Comparison of ENCODE assay signal across 8 mouse cellular contexts in the genomic region with DNA sequence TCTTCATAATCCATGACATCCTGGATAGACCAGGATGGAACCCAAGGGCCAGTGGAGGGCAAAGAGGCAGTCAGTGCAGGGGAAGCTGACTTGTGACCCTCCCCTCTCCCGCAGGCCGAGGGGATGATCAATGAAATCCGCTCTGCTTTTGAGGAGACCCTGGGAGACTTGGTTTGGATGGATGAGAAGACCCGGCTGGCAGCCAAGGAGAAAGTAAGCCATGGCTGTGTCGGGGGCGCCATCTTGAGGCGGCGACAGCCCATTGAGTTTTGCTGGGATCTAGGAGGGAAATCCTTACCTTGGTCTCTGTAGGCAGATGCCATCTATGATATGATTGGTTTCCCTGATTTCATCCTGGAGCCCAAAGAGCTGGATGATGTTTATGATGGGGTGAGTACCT. TPM values are rescaled to one million over a fixed set of nuclear protein-coding genes. Genes with fewer than 3 reads are reported as not detected.
DNase-seq lines count a peak whose midpoint lies in the region; ATAC-seq and TF ChIP-seq lines count a peak whose summit lies in the region.

No protein-coding gene starts in this region.

- no peak overlapping the region for H3K4me3 ChIP-seq in kidney, embryonic 16.5 days (ENCODE audit: low read length)
- no peak overlapping the region for H3K4me3 ChIP-seq in liver, embryonic 14.5 days (ENCODE audit: insufficient read depth in 1 of 2, low read depth in 2 of 2, low read length in 2 of 2)
- no peak overlapping the region for H3K4me3 ChIP-seq in neural tube, embryonic 12.5 days

- no peaks in the 10 kb centered on the region for H3K36me3 ChIP-seq in kidney, embryonic 16.5 days (ENCODE audit: insufficient read depth, low read length)
- H3K36me3 ChIP-seq in liver, embryonic 14.5 days (replicated peaks; ENCODE audit: control insufficient read depth, insufficient read depth, low read depth): no peaks in the 10 kb centered on the region
- H3K36me3 ChIP-seq in neural tube, embryonic 12.5 days: no peaks in the 10 kb centered on the region

- H3K27me3 ChIP-seq in kidney, embryonic 16.5 days (ENCODE audit: insufficient read depth, low read length): no peaks in the 10 kb centered on the region
- H3K27me3 ChIP-seq in liver, embryonic 14.5 days (ENCODE audit: control insufficient read depth, insufficient read depth, low read length): no peaks in the 10 kb centered on the region
- no peaks in the 10 kb centered on the region for H3K27me3 ChIP-seq in neural tube, embryonic 12.5 days (replicated peaks)

- no peaks in the 10 kb centered on the region for H3K9me3 ChIP-seq in kidney, embryonic 16.5 days (ENCODE audit: low read length)
- H3K9me3 ChIP-seq in liver, embryonic 14.5 days (ENCODE audit: control insufficient read depth, low read length): no peaks in the 10 kb centered on the region
- no peaks in the 10 kb centered on the region for H3K9me3 ChIP-seq in neural tube, embryonic 12.5 days

- no peak overlapping the region for H3K4me2 ChIP-seq in kidney, embryonic 16.5 days (replicated peaks; ENCODE audit: low read depth, low read length)
- no peak overlapping the region for H3K4me2 ChIP-seq in liver, embryonic 14.5 days (ENCODE audit: low read depth)
- H3K4me2 ChIP-seq in neural tube, embryonic 12.5 days (replicated peaks): no peak overlapping the region

- peak; percentile 59 for ATAC-seq in activated CD4-positive, CD25-positive, alpha-beta regulatory T cell, adult 4 months
- peak; percentile 69 for ATAC-seq in common myeloid progenitor, adult 5-6 weeks (replicated peaks; ENCODE audit: low read depth, poor library complexity, severe bottlenecking)
- peak; percentile 54 for ATAC-seq in kidney, embryonic 16.5 days (ENCODE audit: low FRiP score, low TSS enrichment)
- ATAC-seq in liver, embryonic 14.5 days (ENCODE audit: insufficient read depth): no peak
- peak; percentile 48; the same call in 1 of the 2 replicates for ATAC-seq in neural tube, embryonic 12.5 days (ENCODE audit: low FRiP score, low read depth)

- peak; percentile 87 for TF ChIP-seq CTCF in liver, embryonic 14.5 days (IDR thresholded peaks at IDR 0.05; ENCODE audit: low read depth)

- no peak overlapping the region for H3K27ac ChIP-seq in kidney, embryonic 16.5 days (ENCODE audit: low read length)
- H3K27ac ChIP-seq in liver, embryonic 14.5 days: no peak overlapping the region
- H3K27ac ChIP-seq in neural tube, embryonic 12.5 days: no peak overlapping the region

- peak; percentile 64 for DNase-seq in 416B (ENCODE audit: low read depth)
- peak; percentile 40 for DNase-seq in gastrocnemius, postnatal 25 days
- DNase-seq in liver, embryonic 14.5 days (ENCODE audit: low read depth in 3 of 3, low spot score in 3 of 3): no peak
- peak; percentile 56 for DNase-seq in thymus, postnatal 0 days (ENCODE audit: low spot score)

- H3K4me1 ChIP-seq in kidney, embryonic 16.5 days (ENCODE audit: insufficient read depth, low read length): no peaks in the 10 kb centered on the region
- no peaks in the 10 kb centered on the region for H3K4me1 ChIP-seq in liver, embryonic 14.5 days (replicated peaks; ENCODE audit: control insufficient read depth in 2 of 2, insufficient read depth in 2 of 2, low read length in 1 of 2)
- H3K4me1 ChIP-seq in neural tube, embryonic 12.5 days: no peaks in the 10 kb centered on the region

- WGBS in kidney, embryonic 16.5 days: under 1% methylated on average over 8 of the region's 8 CpGs
- WGBS in liver, embryonic 14.5 days (ENCODE audit: insufficient replicate concordance): under 1% methylated on average over 8 of the region's 8 CpGs
- 3% methylated on average over 8 of the region's 8 CpGs for WGBS in neural tube, embryonic 12.5 days

- no peak overlapping the region for H3K9ac ChIP-seq in kidney, embryonic 16.5 days (replicated peaks; ENCODE audit: low read length)
- no peak overlapping the region for H3K9ac ChIP-seq in liver, embryonic 14.5 days (replicated peaks)
- H3K9ac ChIP-seq in neural tube, embryonic 12.5 days: no peak overlapping the region

- no peak for TF ChIP-seq EP300 in liver, embryonic 14.5 days (IDR thresholded peaks at IDR 0.05; ENCODE audit: low read depth)

RNA-seq across cellular contexts. Expression of a gene that starts 9.3 kb away (rescaled TPM):
- polyA plus RNA-seq in activated CD4-positive, CD25-positive, alpha-beta regulatory T cell, adult 4 months (2017; shearing (Covaris generic)): 100 to 1,000 TPM; 152 to 157 TPM
- total RNA-seq in common myeloid progenitor, adult 5-6 weeks (2017): 190 and 205 TPM in 2 replicates
- 100 to 1,000 TPM; 177 to 187 TPM for total RNA-seq in gastrocnemius, postnatal 25 days (2021)
- 377 and 378 TPM in 2 replicates for polyA plus RNA-seq in kidney, embryonic 16.5 days (2015; fragmentation: Nextera tagmentation; extraction: Ambion mirVana)
- 61.5 and 89.2 TPM in 2 replicates for polyA plus RNA-seq in liver, embryonic 14.5 days (2012; rRNA removed)
- polyA plus RNA-seq in liver, embryonic 14.5 days (2014; fragmentation: Nextera tagmentation; extraction: Ambion mirVana): 162 and 165 TPM in 2 replicates
- 412 and 424 TPM in 2 replicates for polyA plus RNA-seq in neural tube, embryonic 12.5 days (2016; fragmentation: Nextera tagmentation; extraction: Ambion mirVana)
- polyA plus RNA-seq in thymus, postnatal 0 days (2015; fragmentation: Nextera tagmentation; extraction: Ambion mirVana): 264 TPM in 2 replicates

RNA-seq across cellular contexts. Expression of a gene that starts 12.5 kb away (rescaled TPM):
- polyA plus RNA-seq in activated CD4-positive, CD25-positive, alpha-beta regulatory T cell, adult 4 months (2017; shearing (Covaris generic)): not detected
- total RNA-seq in common myeloid progenitor, adult 5-6 weeks (2017): 0.29 TPM in 1 of 2 replicates, not detected in the other
- total RNA-seq in gastrocnemius, postnatal 25 days (2021): under 1 TPM; 0.13 to 0.32 TPM
- polyA plus RNA-seq in kidney, embryonic 16.5 days (2015; fragmentation: Nextera tagmentation; extraction: Ambion mirVana): 3.5 and 3.6 TPM in 2 replicates
- polyA plus RNA-seq in liver, embryonic 14.5 days (2012; rRNA removed): 0.08 TPM in 1 of 2 replicates, not detected in the other
- polyA plus RNA-seq in liver, embryonic 14.5 days (2014; fragmentation: Nextera tagmentation; extraction: Ambion mirVana): 0.04 TPM in 1 of 2 replicates, not detected in the other
- 6.9 and 8.0 TPM in 2 replicates for polyA plus RNA-seq in neural tube, embryonic 12.5 days (2016; fragmentation: Nextera tagmentation; extraction: Ambion mirVana)
- polyA plus RNA-seq in thymus, postnatal 0 days (2015; fragmentation: Nextera tagmentation; extraction: Ambion mirVana): 0.08 and 0.23 TPM in 2 replicates

RNA-seq across cellular contexts. Expression of a gene that starts 21.1 kb away (rescaled TPM):
- polyA plus RNA-seq in activated CD4-positive, CD25-positive, alpha-beta regulatory T cell, adult 4 months (2017; shearing (Covaris generic)): not detected
- total RNA-seq in common myeloid progenitor, adult 5-6 weeks (2017): not detected in 2 replicates
- 1 to 10 TPM; 1.2 to 1.6 TPM for total RNA-seq in gastrocnemius, postnatal 25 days (2021)
- 0.45 and 0.84 TPM in 2 replicates for polyA plus RNA-seq in kidney, embryonic 16.5 days (2015; fragmentation: Nextera tagmentation; extraction: Ambion mirVana)
- 0.32 and 0.38 TPM in 2 replicates for polyA plus RNA-seq in liver, embryonic 14.5 days (2012; rRNA removed)
- 0.19 and 0.32 TPM in 2 replicates for polyA plus RNA-seq in liver, embryonic 14.5 days (2014; fragmentation: Nextera tagmentation; extraction: Ambion mirVana)
- polyA plus RNA-seq in neural tube, embryonic 12.5 days (2016; fragmentation: Nextera tagmentation; extraction: Ambion mirVana): 11.9 and 12.3 TPM in 2 replicates
- polyA plus RNA-seq in thymus, postnatal 0 days (2015; fragmentation: Nextera tagmentation; extraction: Ambion mirVana): 0.48 and 0.52 TPM in 2 replicates

RNA-seq across cellular contexts. Expression of a gene that starts 26.0 kb away (rescaled TPM):
- 10 to 100 TPM; 44.6 to 82.1 TPM for polyA plus RNA-seq in activated CD4-positive, CD25-positive, alpha-beta regulatory T cell, adult 4 months (2017; shearing (Covaris generic))
- 305 and 334 TPM in 2 replicates for total RNA-seq in common myeloid progenitor, adult 5-6 weeks (2017)
- 100 to 1,000 TPM; 356 to 390 TPM for total RNA-seq in gastrocnemius, postnatal 25 days (2021)
- polyA plus RNA-seq in kidney, embryonic 16.5 days (2015; fragmentation: Nextera tagmentation; extraction: Ambion mirVana): 183 and 193 TPM in 2 replicates
- 76.0 and 101 TPM in 2 replicates for polyA plus RNA-seq in liver, embryonic 14.5 days (2012; rRNA removed)
- polyA plus RNA-seq in liver, embryonic 14.5 days (2014; fragmentation: Nextera tagmentation; extraction: Ambion mirVana): 65.1 and 76.7 TPM in 2 replicates
- polyA plus RNA-seq in neural tube, embryonic 12.5 days (2016; fragmentation: Nextera tagmentation; extraction: Ambion mirVana): 183 and 190 TPM in 2 replicates
- polyA plus RNA-seq in thymus, postnatal 0 days (2015; fragmentation: Nextera tagmentation; extraction: Ambion mirVana): 105 and 110 TPM in 2 replicates

RNA-seq across cellular contexts. Expression of a gene that starts 30.6 kb away (rescaled TPM):
- polyA plus RNA-seq in activated CD4-positive, CD25-positive, alpha-beta regulatory T cell, adult 4 months (2017; shearing (Covaris generic)): 10 to 100 TPM; 28.2 to 31.8 TPM
- 17.0 and 22.6 TPM in 2 replicates for total RNA-seq in common myeloid progenitor, adult 5-6 weeks (2017)
- total RNA-seq in gastrocnemius, postnatal 25 days (2021): 10 to 100 TPM; 10.9 to 16.8 TPM
- polyA plus RNA-seq in kidney, embryonic 16.5 days (2015; fragmentation: Nextera tagmentation; extraction: Ambion mirVana): 44.7 and 49.5 TPM in 2 replicates
- 9.3 and 12.7 TPM in 2 replicates for polyA plus RNA-seq in liver, embryonic 14.5 days (2012; rRNA removed)
- polyA plus RNA-seq in liver, embryonic 14.5 days (2014; fragmentation: Nextera tagmentation; extraction: Ambion mirVana): 21.7 and 23.6 TPM in 2 replicates
- 43.3 and 44.5 TPM in 2 replicates for polyA plus RNA-seq in neural tube, embryonic 12.5 days (2016; fragmentation: Nextera tagmentation; extraction: Ambion mirVana)
- 22.9 and 28.4 TPM in 2 replicates for polyA plus RNA-seq in thymus, postnatal 0 days (2015; fragmentation: Nextera tagmentation; extraction: Ambion mirVana)

Comparison
In these comparisons a context has a peak if more than half of its experiments do, and no peak if none do; other contexts are left out.
1. DNase-seq: peak in 416B (single experiment), gastrocnemius, postnatal 25 days (single experiment) and thymus, postnatal 0 days (single experiment); none in liver, embryonic 14.5 days (0 of 3).